Mouse (Mus musculus): Measurements from ENCODE around the gene Itpr2. TPM values are rescaled to one million over a fixed set of nuclear protein-coding genes. Genes with fewer than 3 reads are reported as not detected.

Itpr2 gene
- polyA plus RNA-seq, 1 experiment, result 3.6 TPM

GRCm38 (mm10) chr6:146315153-146315552, 186.9 kb downstream of the Itpr2 start:
- H3K9ac ChIP-seq (ENCODE audit: low read depth, poor library complexity, severe bottlenecking), result no peak overlapping the region
- TF ChIP-seq POLR2A (IDR thresholded peaks at IDR 0.05; ENCODE audit: insufficient read depth, low read length), result no peak
- TF ChIP-seq EP300 (IDR thresholded peaks at IDR 0.05; ENCODE audit: insufficient read depth, low read depth, low read length), result no peak
- no peak for TF ChIP-seq CTCF (IDR thresholded peaks at IDR 0.05; ENCODE audit: low read depth, low read length)
- no peaks in the 10 kb centered on the region for H3K36me3 ChIP-seq (ENCODE audit: control insufficient read depth, insufficient read depth, low read length, poor library complexity, severe bottlenecking)
- H3K4me1 ChIP-seq (ENCODE audit: control insufficient read depth, insufficient read depth, low read length), result no peaks in the 10 kb centered on the region
- no peaks in the 10 kb centered on the region; the same call in 1 of the 2 replicates for H3K27me3 ChIP-seq (ENCODE audit: control insufficient read depth, insufficient read depth, low read length, poor library complexity, severe bottlenecking)
- no peaks in the 10 kb centered on the region for H3K9me3 ChIP-seq (replicated peaks; ENCODE audit: control insufficient read depth, insufficient read depth, low read length, poor library complexity, severe bottlenecking)
- H3K27ac ChIP-seq (ENCODE audit: insufficient read depth, low read length), result no peak overlapping the region
- H3K4me3 ChIP-seq (ENCODE audit: low read depth, low read length), result no peak overlapping the region

GRCm38 (mm10) chr6:146314304-146314703, 187.7 kb downstream of the Itpr2 start:
- Histone ChIP-seq H3K27me3 (ENCODE audit: control insufficient read depth, insufficient read depth, low read length, poor library complexity, severe bottlenecking) (no peaks in the 10 kb centered on the region; the same call in 1 of the 2 replicates), H3K4me3 (ENCODE audit: low read depth, low read length) (no peak overlapping the region), H3K4me1 (ENCODE audit: control insufficient read depth, insufficient read depth, low read length) (no peaks in the 10 kb centered on the region), H3K9ac (ENCODE audit: low read depth, poor library complexity, severe bottlenecking) (no peak overlapping the region), H3K36me3 (ENCODE audit: control insufficient read depth, insufficient read depth, low read length, poor library complexity, severe bottlenecking) (no peaks in the 10 kb centered on the region), H3K27ac (ENCODE audit: insufficient read depth, low read length) (no peak overlapping the region), H3K9me3 (replicated peaks; ENCODE audit: control insufficient read depth, insufficient read depth, low read length, poor library complexity, severe bottlenecking) (no peaks in the 10 kb centered on the region)
- TF ChIP-seq CTCF (IDR thresholded peaks at IDR 0.05; ENCODE audit: low read depth, low read length), result no peak
- no peak for TF ChIP-seq POLR2A (IDR thresholded peaks at IDR 0.05; ENCODE audit: insufficient read depth, low read length)
- TF ChIP-seq EP300 (IDR thresholded peaks at IDR 0.05; ENCODE audit: insufficient read depth, low read depth, low read length), result no peak

- no peaks in the 10 kb centered on the region for H3K4me1 ChIP-seq (ENCODE audit: control insufficient read depth, insufficient read depth, low read length)
- no peaks in the 10 kb centered on the region for H3K36me3 ChIP-seq (ENCODE audit: control insufficient read depth, insufficient read depth, low read length, poor library complexity, severe bottlenecking)
- H3K9me3 ChIP-seq (replicated peaks; ENCODE audit: control insufficient read depth, insufficient read depth, low read length, poor library complexity, severe bottlenecking), result no peaks in the 10 kb centered on the region
- H3K9ac ChIP-seq (ENCODE audit: low read depth, poor library complexity, severe bottlenecking), result no peak overlapping the region
- H3K27ac ChIP-seq (ENCODE audit: insufficient read depth, low read length), result no peak overlapping the region
- no peaks in the 10 kb centered on the region; the same call in 1 of the 2 replicates for H3K27me3 ChIP-seq (ENCODE audit: control insufficient read depth, insufficient read depth, low read length, poor library complexity, severe bottlenecking)
- no peak for TF ChIP-seq CTCF (IDR thresholded peaks at IDR 0.05; ENCODE audit: low read depth, low read length)
- H3K4me3 ChIP-seq (ENCODE audit: low read depth, low read length), result no peak overlapping the region
Observed at GRCm38 (mm10) chr6:146313396-146313795, 188.6 kb downstream of the Itpr2 start.

GRCm38 (mm10) chr6:146310210-146310609, 191.8 kb downstream of the Itpr2 start:
- Histone ChIP-seq H3K4me3 (ENCODE audit: low read depth, low read length) (no peak overlapping the region), H3K9ac (ENCODE audit: low read depth, poor library complexity, severe bottlenecking) (no peak overlapping the region), H3K27me3 (ENCODE audit: control insufficient read depth, insufficient read depth, low read length, poor library complexity, severe bottlenecking) (no peaks in the 10 kb centered on the region; the same call in 1 of the 2 replicates), H3K27ac (ENCODE audit: insufficient read depth, low read length) (no peak overlapping the region), H3K36me3 (ENCODE audit: control insufficient read depth, insufficient read depth, low read length, poor library complexity, severe bottlenecking) (no peaks in the 10 kb centered on the region), H3K4me1 (ENCODE audit: control insufficient read depth, insufficient read depth, low read length) (no peaks in the 10 kb centered on the region), H3K9me3 (replicated peaks; ENCODE audit: control insufficient read depth, insufficient read depth, low read length, poor library complexity, severe bottlenecking) (no peaks in the 10 kb centered on the region)
- no peak for TF ChIP-seq EP300 (IDR thresholded peaks at IDR 0.05; ENCODE audit: insufficient read depth, low read depth, low read length)
- no peak for TF ChIP-seq POLR2A (IDR thresholded peaks at IDR 0.05; ENCODE audit: insufficient read depth, low read length)
- no peak for TF ChIP-seq CTCF (IDR thresholded peaks at IDR 0.05; ENCODE audit: low read depth, low read length)

GRCm38 (mm10) chr6:146309335-146309734, 192.7 kb downstream of the Itpr2 start:
- H3K4me3 ChIP-seq (ENCODE audit: low read depth, low read length), result no peak overlapping the region
- H3K9ac ChIP-seq (ENCODE audit: low read depth, poor library complexity, severe bottlenecking), result no peak overlapping the region
- no peaks in the 10 kb centered on the region for H3K4me1 ChIP-seq (ENCODE audit: control insufficient read depth, insufficient read depth, low read length)
- no peak for TF ChIP-seq POLR2A (IDR thresholded peaks at IDR 0.05; ENCODE audit: insufficient read depth, low read length)
- no peak for TF ChIP-seq EP300 (IDR thresholded peaks at IDR 0.05; ENCODE audit: insufficient read depth, low read depth, low read length)
- no peak for TF ChIP-seq CTCF (IDR thresholded peaks at IDR 0.05; ENCODE audit: low read depth, low read length)
- H3K27me3 ChIP-seq (ENCODE audit: control insufficient read depth, insufficient read depth, low read length, poor library complexity, severe bottlenecking), result no peaks in the 10 kb centered on the region; the same call in 1 of the 2 replicates
- no peak overlapping the region for H3K27ac ChIP-seq (ENCODE audit: insufficient read depth, low read length)
- no peaks in the 10 kb centered on the region for H3K9me3 ChIP-seq (replicated peaks; ENCODE audit: control insufficient read depth, insufficient read depth, low read length, poor library complexity, severe bottlenecking)
- no peaks in the 10 kb centered on the region for H3K36me3 ChIP-seq (ENCODE audit: control insufficient read depth, insufficient read depth, low read length, poor library complexity, severe bottlenecking)

- TF ChIP-seq EP300 (IDR thresholded peaks at IDR 0.05; ENCODE audit: insufficient read depth, low read depth, low read length), result no peak
- no peak for TF ChIP-seq CTCF (IDR thresholded peaks at IDR 0.05; ENCODE audit: low read depth, low read length)
- no peak for TF ChIP-seq POLR2A (IDR thresholded peaks at IDR 0.05; ENCODE audit: insufficient read depth, low read length)
- Histone ChIP-seq H3K9me3 (replicated peaks; ENCODE audit: control insufficient read depth, insufficient read depth, low read length, poor library complexity, severe bottlenecking) (no peaks in the 10 kb centered on the region), H3K4me3 (ENCODE audit: low read depth, low read length) (no peak overlapping the region), H3K27me3 (ENCODE audit: control insufficient read depth, insufficient read depth, low read length, poor library complexity, severe bottlenecking) (no peaks in the 10 kb centered on the region), H3K27ac (ENCODE audit: insufficient read depth, low read length) (no peak overlapping the region), H3K36me3 (ENCODE audit: control insufficient read depth, insufficient read depth, low read length, poor library complexity, severe bottlenecking) (no peaks in the 10 kb centered on the region), H3K4me1 (ENCODE audit: control insufficient read depth, insufficient read depth, low read length) (no peaks in the 10 kb centered on the region), H3K9ac (ENCODE audit: low read depth, poor library complexity, severe bottlenecking) (no peak overlapping the region)
Observed at GRCm38 (mm10) chr6:146305995-146306394, 196.0 kb downstream of the Itpr2 start.
